Mouse (Mus musculus) brain, embryonic 14.5 days (tissue): Measurements from ENCODE around the gene Ubn1.

Source experiments
- CTCF ChIP-seq: fragments of 200-500 bp; IDR thresholded peaks from 2 replicates; pipeline ENCODE4 v1.5.1; 2012; ENCODE audit warnings: inconsistent platforms, mild to moderate bottlenecking, moderate library complexity, borderline replicate concordance; ENCODE audit not compliant: insufficient read depth, insufficient read length; ENCODE audit errors: extremely low read depth
- POLR2A ChIP-seq: fragments of 200-500 bp; IDR thresholded peaks from 2 replicates; pipeline ENCODE4 v1.6.1; 2012; ENCODE audit warnings: mild to moderate bottlenecking, inconsistent platforms, borderline replicate concordance; ENCODE audit not compliant: poor library complexity, insufficient read depth, insufficient read length, severe bottlenecking; ENCODE audit errors: extremely low read depth

GRCm38 (mm10) chr16:5071974-5072373, 22.1 kb downstream of the Ubn1 start:
- TF ChIP-seq POLR2A (no peak), CTCF (no peak)
